Mouse (Mus musculus) CH12.LX (cell line): ENCODE measurements around the gene Crybb1.

ENCODE experiments used
- CTCF ChIP-seq, 2 experiments: IDR thresholded peaks in 1 of 2; conservative IDR thresholded peaks in 1 of 2; 2 replicates each; pipeline ENCODE4 v1.5.1; 2011 to 2012; ENCODE audit warnings: low read depth in 2 of 2, low read length in 2 of 2, improper control_type of control experiment in 1 of 2, inconsistent platforms in 1 of 2, mild to moderate bottlenecking in 1 of 2, moderate library complexity in 1 of 2
- HCFC1 ChIP-seq: IDR thresholded peaks from 2 replicates; pipeline ENCODE4 v1.6.1; 2012; ENCODE audit warnings: low read depth, mild to moderate bottlenecking, inconsistent platforms, low read length, improper control_type of control experiment
- JUN ChIP-seq: IDR thresholded peaks from 2 replicates; pipeline ENCODE4 v1.6.1; 2011; ENCODE audit warnings: low read depth, mild to moderate bottlenecking, low read length, improper control_type of control experiment, moderate library complexity; ENCODE audit not compliant: insufficient read depth
- MAX ChIP-seq: IDR thresholded peaks from 2 replicates; pipeline ENCODE4 v1.6.1; 2011; ENCODE audit warnings: low read length, improper control_type of control experiment
- POLR2A ChIP-seq: IDR thresholded peaks from 2 replicates; pipeline ENCODE4 v1.6.1; 2011; ENCODE audit warnings: low read depth, mild to moderate bottlenecking, improper control_type of control experiment, low read length
- RAD21 ChIP-seq: IDR thresholded peaks from 2 replicates; pipeline ENCODE4 v1.6.1; 2011; ENCODE audit warnings: low read depth, mild to moderate bottlenecking, low read length, improper control_type of control experiment, moderate library complexity
- USF1 ChIP-seq: IDR thresholded peaks from 2 replicates; pipeline ENCODE4 v1.6.1; 2014; ENCODE audit warnings: low read depth, mild to moderate bottlenecking, inconsistent platforms, low read length, improper control_type of control experiment
- ZC3H11A ChIP-seq: IDR thresholded peaks from 2 replicates; pipeline ENCODE4 v1.6.1; 2012; ENCODE audit warnings: low read depth, mild to moderate bottlenecking, inconsistent platforms, low read length, improper control_type of control experiment
- ZKSCAN1 ChIP-seq: IDR thresholded peaks from 2 replicates; pipeline ENCODE4 v1.6.1; 2012; ENCODE audit warnings: low read depth, inconsistent platforms, low read length, improper control_type of control experiment, borderline replicate concordance
- ZMIZ1 ChIP-seq: IDR thresholded peaks from 2 replicates; pipeline ENCODE4 v1.6.1; 2012; ENCODE audit warnings: low read depth, mild to moderate bottlenecking, inconsistent platforms, low read length, improper control_type of control experiment
- ZNF384 ChIP-seq: IDR thresholded peaks from 2 replicates; pipeline ENCODE4 v1.6.1; 2012; ENCODE audit warnings: low read depth, low read length, improper control_type of control experiment, inconsistent platforms

GRCm38 (mm10) chr5:112225591-112225990, 30.0 kb upstream of the Crybb1 start:
- TF ChIP-seq CTCF (conservative IDR thresholded peaks at IDR 0.05 in 1 of 2, IDR thresholded peaks at IDR 0.05 in 1 of 2; ENCODE audit: low read depth in 2 of 2, low read length in 2 of 2), result no peak
- no peak for TF ChIP-seq JUN
- TF ChIP-seq ZC3H11A, result no peak
- TF ChIP-seq ZKSCAN1, result no peak
- TF ChIP-seq POLR2A, result no peak
- no peak for TF ChIP-seq USF1
- no peak for TF ChIP-seq MAX
- no peak for TF ChIP-seq HCFC1
- no peak for TF ChIP-seq ZMIZ1
- TF ChIP-seq RAD21, result no peak
- no peak for TF ChIP-seq ZNF384
